Mouse (Mus musculus) ES-Bruce4 (cell line): ENCODE results near the gene Dkk3.

Experiments used
- CTCF ChIP-seq: IDR thresholded peaks from one replicate; pipeline ENCODE4 v1.8.1; 2011; ENCODE audit warnings: low read depth, low read length
- POLR2A ChIP-seq: IDR thresholded peaks from one replicate; pipeline ENCODE4 v1.8.1; 2011; ENCODE audit warnings: low read length; ENCODE audit not compliant: insufficient read depth

GRCm38 (mm10) chr7:112084222-112084621, 74.6 kb downstream of the Dkk3 start:
- no peak for TF ChIP-seq POLR2A
- no peak for TF ChIP-seq CTCF
